In the genomic region with DNA sequence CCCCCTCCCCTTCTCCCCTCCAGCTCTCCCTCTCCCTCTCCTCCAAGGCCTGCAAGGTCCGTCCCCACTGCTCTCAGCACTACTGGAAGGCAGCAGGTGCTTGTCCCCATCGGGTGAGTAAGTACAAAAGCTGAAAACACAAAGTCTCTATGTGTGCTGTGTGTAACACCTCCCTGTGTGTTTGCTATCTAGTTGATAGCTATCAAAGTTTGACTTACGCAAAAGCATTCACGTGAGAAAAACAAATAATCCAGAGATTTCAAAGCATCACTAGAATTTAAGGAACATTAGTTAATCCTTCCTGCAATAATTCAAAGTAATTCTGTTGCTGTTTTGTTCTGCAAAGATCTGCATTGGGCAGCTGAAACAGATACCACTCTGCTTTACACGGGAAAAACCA, we compare ENCODE assay signal across 17 mouse cellular contexts.
"Had no signal": no experiment of that assay in that cellular context is flagged by ENCODE, and none has a peak within 500 bp of the region (broad histone marks: within the 10 kb centered on the region; RNA-seq: fewer than 3 reads in every experiment).

No protein-coding gene starts in this region.

- DNase-seq: lung, adult 2 months; lung, postnatal 14 days; lung, postnatal 36 days; right cerebral cortex, postnatal 14 days; thymus, adult 2 months; thymus, postnatal 25 days; thymus, postnatal 4 days had no signal

- H3K27me3 ChIP-seq: lung, embryonic 15.5 days; midbrain, embryonic 13.5 days; midbrain, embryonic 15.5 days; neural tube, embryonic 12.5 days; stomach, embryonic 15.5 days had no signal

- H3K27ac ChIP-seq: liver, embryonic 14.5 days; lung, embryonic 15.5 days; macrophage; midbrain, embryonic 13.5 days; midbrain, embryonic 15.5 days; neural tube, embryonic 12.5 days; stomach, embryonic 15.5 days; stomach, postnatal 0 days had no signal

- ATAC-seq: lung, postnatal 0 days; midbrain, embryonic 13.5 days; midbrain, embryonic 15.5 days had no signal

- H3K36me3 ChIP-seq: lung, embryonic 15.5 days; midbrain, embryonic 13.5 days; midbrain, embryonic 15.5 days; neural tube, embryonic 12.5 days; stomach, embryonic 15.5 days had no signal

- H3K4me3 ChIP-seq: lung, embryonic 15.5 days; megakaryocyte, embryonic 14.5 days; midbrain, embryonic 13.5 days; midbrain, embryonic 15.5 days; neural tube, embryonic 12.5 days; stomach, embryonic 15.5 days had no signal

- H3K9me3 ChIP-seq: lung, embryonic 15.5 days; megakaryocyte, embryonic 14.5 days; midbrain, embryonic 13.5 days; midbrain, embryonic 15.5 days; neural tube, embryonic 12.5 days; stomach, embryonic 15.5 days had no signal

- H3K4me1 ChIP-seq: lung, embryonic 15.5 days; midbrain, embryonic 13.5 days; midbrain, embryonic 15.5 days; neural tube, embryonic 12.5 days; stomach, embryonic 15.5 days had no signal

- H3K9ac ChIP-seq: liver, embryonic 14.5 days; lung, embryonic 15.5 days; midbrain, embryonic 13.5 days; midbrain, embryonic 15.5 days; neural tube, embryonic 12.5 days; stomach, embryonic 15.5 days had no signal

- H3K4me2 ChIP-seq: lung, embryonic 15.5 days; midbrain, embryonic 13.5 days; midbrain, embryonic 15.5 days; neural tube, embryonic 12.5 days; stomach, embryonic 15.5 days had no signal
